Mouse (Mus musculus) hindbrain, embryonic 10.5 days (tissue): Measurements from ENCODE around the gene Bpifb1. TPM values are rescaled to one million over a fixed set of nuclear protein-coding genes. Genes with fewer than 3 reads are reported as not detected.
A peak's percentile ranks its signal among the peaks of the same experiment; 100 is the strongest.
"Not testable (repeated sequence)": the region's sequence is repeated elsewhere in the genome, so short reads cannot be mapped to it uniquely, and the experiment has no call there.

Experiments
- DNase-seq: peaks from one replicate; pipeline ENCODE4 v3.0.0-alpha.2; 2017; ENCODE audit warnings: low spot score
- H3K27ac ChIP-seq: fragments of 300-500 bp; sonication (generic); 2 replicates; pipeline ENCODE4 v1.5.1; 2016; ENCODE audit warnings: mild to moderate bottlenecking, moderate library complexity
- H3K27me3 ChIP-seq: fragments of 300-500 bp; sonication (generic); 2 replicates; pipeline ENCODE4 v1.6.1; 2016; ENCODE audit warnings: mild to moderate bottlenecking; ENCODE audit not compliant: poor library complexity, insufficient read depth, severe bottlenecking
- H3K36me3 ChIP-seq: fragments of 300-500 bp; sonication (generic); 2 replicates; pipeline ENCODE4 v1.6.1; 2016; ENCODE audit warnings: mild to moderate bottlenecking, moderate library complexity
- H3K4me1 ChIP-seq: fragments of 300-500 bp; sonication (generic); replicated peaks from 2 replicates; pipeline ENCODE4 v1.6.1; 2016; ENCODE audit warnings: mild to moderate bottlenecking
- H3K4me3 ChIP-seq: fragments of 300-500 bp; sonication (generic); 2 replicates; pipeline ENCODE4 v1.5.1; 2016; ENCODE audit warnings: mild to moderate bottlenecking, moderate library complexity
- H3K9me3 ChIP-seq: fragments of 300-500 bp; sonication (generic); 2 replicates; pipeline ENCODE4 v1.6.1; 2016; ENCODE audit warnings: mild to moderate bottlenecking, moderate library complexity
- WGBS: fragments of 180-500 bp; shearing (Covaris S2); methylation state at CpG from one replicate; pipeline ENCODE4 v1.1.7; 2016; 5-methylcytosine and 5-hydroxymethylcytosine counted together
- polyA plus RNA-seq: library from polyadenylated mRNA; unstranded; fragments of >200 nt; fragmentation: Nextera tagmentation; extraction: Ambion mirVana; gene quantifications from 2 replicates; pipeline ENCODE4 v1.2.1, GENCODE M21; 2016

The Bpifb1 gene
- polyA plus RNA-seq: not detected in 2 replicates

GRCm38 (mm10) chr2:154190546-154191258 lies at the start of gene Bpifb1:
TSS of gene Bpifb1 (plus strand) at chr2:154190818.
- H3K4me1 ChIP-seq: no peaks in the 10 kb centered on the region
- H3K27me3 ChIP-seq: no peaks in the 10 kb centered on the region
- no peak within 1 kb of the TSS for H3K27ac ChIP-seq
- no peak within 1 kb of the TSS for H3K4me3 ChIP-seq
- WGBS: 89% methylated on average over 11 of the region's 11 CpGs
- H3K9me3 ChIP-seq: no peaks in the 10 kb centered on the region
- H3K36me3 ChIP-seq: no peaks in the 10 kb centered on the region
- DNase-seq: no peak

GRCm38 (mm10) chr2:154142580-154142979 lies 48.0 kb upstream of the Bpifb1 start, which contains the start of gene Bpifa1:
TSS of gene Bpifa1 (plus strand) at chr2:154142880.
- Histone ChIP-seq H3K27me3 (no peaks in the 10 kb centered on the region), H3K4me1 (no peaks in the 10 kb centered on the region), H3K36me3 (no peaks in the 10 kb centered on the region), H3K4me3 (no peak within 1 kb of the TSS), H3K27ac (no peak within 1 kb of the TSS), H3K9me3 (no peaks in the 10 kb centered on the region)
- WGBS: 80% methylated on average over 4 of the region's 4 CpGs
- no peak for DNase-seq

- Histone ChIP-seq H3K4me1 (no peaks in the 10 kb centered on the region), H3K27me3 (no peaks in the 10 kb centered on the region), H3K27ac (no peak overlapping the region), H3K4me3 (no peak overlapping the region), H3K9me3 (no peaks in the 10 kb centered on the region), H3K36me3 (no peaks in the 10 kb centered on the region)
- WGBS: 85% methylated on average over 3 of the region's 3 CpGs
- DNase-seq: no peak
Measured at GRCm38 (mm10) chr2:154143735-154144134, 46.9 kb upstream of the Bpifb1 start.

DNA sequence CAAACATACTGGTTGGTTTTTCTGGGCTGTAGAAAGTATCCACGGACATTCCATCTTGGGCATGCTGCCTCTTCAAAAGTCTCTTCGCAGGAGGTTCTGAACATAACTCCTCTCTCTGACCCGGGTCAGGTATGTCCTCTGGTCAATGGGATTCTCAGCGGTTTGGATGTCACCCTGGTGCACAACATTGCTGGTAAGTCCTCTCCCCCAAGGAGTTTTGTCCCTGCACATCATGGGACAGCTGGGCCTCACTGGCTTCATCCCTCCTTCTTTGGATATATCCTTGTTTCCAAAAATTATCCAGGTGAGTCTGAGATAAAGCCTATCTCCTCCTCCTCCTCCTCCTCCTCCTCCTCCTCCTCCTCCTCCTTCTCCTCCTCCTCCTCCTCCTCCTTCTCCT lies 43.1 kb upstream of the Bpifb1 start:
- H3K9me3 ChIP-seq: no peaks in the 10 kb centered on the region
- H3K4me1 ChIP-seq: no peaks in the 10 kb centered on the region
- no peak for DNase-seq
- no peak overlapping the region for H3K4me3 ChIP-seq
- no peaks in the 10 kb centered on the region for H3K27me3 ChIP-seq
- H3K27ac ChIP-seq: no peak overlapping the region
- WGBS: 78% methylated on average over 4 of the region's 4 CpGs
- no peaks in the 10 kb centered on the region for H3K36me3 ChIP-seq

GRCm38 (mm10) chr2:154158433-154158832 lies 32.2 kb upstream of the Bpifb1 start:
- H3K4me3 ChIP-seq: no peak overlapping the region
- WGBS: 46% methylated on average over 3 of the region's 3 CpGs
- H3K27me3 ChIP-seq: no peaks in the 10 kb centered on the region
- H3K4me1 ChIP-seq: no peaks in the 10 kb centered on the region
- peaks cover 7% of the 10 kb centered on the region; the same call in 1 of the 2 replicates for H3K9me3 ChIP-seq
- no peak overlapping the region for H3K27ac ChIP-seq
- DNase-seq: peak; percentile 41
- no peaks in the 10 kb centered on the region for H3K36me3 ChIP-seq

- WGBS: 84% methylated on average over 8 of the region's 8 CpGs
- no peak within 1 kb of the TSS for H3K27ac ChIP-seq
- H3K9me3 ChIP-seq: peaks cover 7% of the 10 kb centered on the region; the same call in 1 of the 2 replicates
Measured at GRCm38 (mm10) chr2:154162307-154162706, 28.3 kb upstream of the Bpifb1 start, which contains the start of gene Bpifa5. TSS of gene Bpifa5 (plus strand) at chr2:154162607.

DNA sequence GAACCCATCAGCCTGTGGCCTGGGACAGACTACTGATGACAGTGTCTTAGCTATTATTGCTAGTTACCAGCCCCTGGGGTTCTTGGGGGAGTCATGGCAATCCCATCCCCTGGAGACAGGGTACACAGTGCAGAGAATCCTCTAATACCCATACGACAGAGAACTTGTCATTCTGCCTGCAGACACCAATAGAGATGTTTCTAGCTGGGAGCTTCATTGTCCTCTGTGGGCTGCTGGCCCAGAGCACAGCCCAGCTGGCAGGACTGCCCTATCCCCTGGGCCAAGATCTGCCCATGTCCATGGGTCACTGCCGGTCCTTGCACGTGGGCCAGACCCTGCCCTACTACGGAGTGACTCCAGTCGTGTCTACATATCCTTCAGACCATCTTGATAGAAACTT lies 27.3 kb upstream of the Bpifb1 start:
- peaks cover 7% of the 10 kb centered on the region; the same call in 1 of the 2 replicates for H3K9me3 ChIP-seq
- DNase-seq: no peak
- H3K27ac ChIP-seq: no peak overlapping the region
- no peak overlapping the region for H3K4me3 ChIP-seq
- no peaks in the 10 kb centered on the region for H3K36me3 ChIP-seq
- no peaks in the 10 kb centered on the region for H3K4me1 ChIP-seq
- 85% methylated on average over 5 of the region's 5 CpGs for WGBS
- H3K27me3 ChIP-seq: no peaks in the 10 kb centered on the region

More at GRCm38 (mm10) chr2:154162307-154162706, 28.3 kb upstream of the Bpifb1 start, which contains the start of gene Bpifa5:
- Histone ChIP-seq H3K4me1 (no peaks in the 10 kb centered on the region), H3K27me3 (no peaks in the 10 kb centered on the region), H3K36me3 (no peaks in the 10 kb centered on the region), H3K4me3 (no peak within 1 kb of the TSS)
- no peak for DNase-seq

- WGBS: 68% methylated on average over 3 of the region's 3 CpGs
- no peaks in the 10 kb centered on the region for H3K4me1 ChIP-seq
- no peak overlapping the region for H3K27ac ChIP-seq
- H3K4me3 ChIP-seq: no peak overlapping the region
- H3K27me3 ChIP-seq: no peaks in the 10 kb centered on the region
- H3K9me3 ChIP-seq: no peaks in the 10 kb centered on the region
- no peak for DNase-seq
- H3K36me3 ChIP-seq: no peaks in the 10 kb centered on the region
Measured at GRCm38 (mm10) chr2:154169172-154169571, 21.4 kb upstream of the Bpifb1 start.

- Histone ChIP-seq H3K27ac (no peak overlapping the region), H3K27me3 (no peaks in the 10 kb centered on the region), H3K4me1 (no peaks in the 10 kb centered on the region), H3K4me3 (no peak overlapping the region), H3K36me3 (no peaks in the 10 kb centered on the region), H3K9me3 (no peaks in the 10 kb centered on the region)
- DNase-seq: no peak
- WGBS: 75% methylated on average over 6 of the region's 6 CpGs
Measured at GRCm38 (mm10) chr2:154171621-154172020, 19.0 kb upstream of the Bpifb1 start.

GRCm38 (mm10) chr2:154173313-154173712 lies 17.3 kb upstream of the Bpifb1 start:
- DNase-seq: peak; percentile 32
- no peak overlapping the region for H3K27ac ChIP-seq
- no peaks in the 10 kb centered on the region for H3K4me1 ChIP-seq
- H3K4me3 ChIP-seq: no peak overlapping the region
- H3K27me3 ChIP-seq: no peaks in the 10 kb centered on the region
- H3K36me3 ChIP-seq: no peaks in the 10 kb centered on the region
- H3K9me3 ChIP-seq: no peaks in the 10 kb centered on the region
- WGBS: 41% methylated on average over 1 of the region's 1 CpGs

DNA sequence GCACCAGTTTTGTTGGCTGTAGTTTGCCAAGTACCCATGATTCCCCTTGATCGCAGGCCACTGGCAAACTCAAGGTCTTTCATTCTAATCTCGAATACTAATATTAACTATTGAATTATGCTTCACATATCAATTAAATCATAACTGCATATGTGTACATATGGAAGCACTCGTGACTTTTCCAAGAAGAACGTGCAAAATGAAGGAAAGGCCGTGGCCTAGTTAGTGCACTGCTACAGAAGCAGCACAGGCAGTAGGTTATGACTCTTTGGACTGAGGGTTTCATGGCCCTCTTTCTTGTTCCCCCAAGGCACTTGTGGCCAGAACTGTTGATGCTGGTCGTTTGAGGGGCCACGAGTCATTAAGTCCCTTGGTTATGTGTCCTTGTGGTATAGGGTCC lies 8.7 kb upstream of the Bpifb1 start:
- not testable (repeated sequence) for H3K9me3 ChIP-seq, H3K4me3 ChIP-seq, H3K27ac ChIP-seq, DNase-seq, H3K36me3 ChIP-seq, H3K27me3 ChIP-seq, H3K4me1 ChIP-seq
- WGBS: 88% methylated on average over 7 of the region's 7 CpGs

- not testable (repeated sequence) for H3K36me3 ChIP-seq, H3K4me3 ChIP-seq, DNase-seq, H3K9me3 ChIP-seq, H3K27ac ChIP-seq, H3K27me3 ChIP-seq, H3K4me1 ChIP-seq
- 81% methylated on average over 4 of the region's 4 CpGs for WGBS
Measured at GRCm38 (mm10) chr2:154183061-154183460, 7.6 kb upstream of the Bpifb1 start.

DNA sequence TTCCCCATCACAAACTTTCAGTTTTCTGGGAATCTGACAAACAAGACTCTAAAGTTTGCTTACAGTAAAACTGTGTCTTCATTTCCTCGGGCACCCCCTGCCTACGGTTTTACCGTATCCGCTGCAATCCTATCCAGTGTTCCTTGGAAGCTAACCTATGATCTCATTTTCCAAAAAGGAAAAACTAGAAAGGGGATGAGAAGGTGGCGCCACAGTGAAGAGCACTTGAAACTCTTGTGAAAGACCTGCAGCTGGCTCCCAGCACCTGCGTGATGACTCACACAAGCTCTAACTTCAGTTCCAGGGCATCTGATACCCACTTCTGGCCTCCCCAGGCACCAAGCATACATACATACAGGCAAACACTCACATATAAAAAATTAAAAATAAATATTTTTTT lies 5.3 kb upstream of the Bpifb1 start:
- no peaks in the 10 kb centered on the region for H3K4me1 ChIP-seq
- H3K4me3 ChIP-seq: no peak overlapping the region
- no peaks in the 10 kb centered on the region for H3K27me3 ChIP-seq
- no peak for DNase-seq
- WGBS: 89% methylated on average over 6 of the region's 6 CpGs
- H3K9me3 ChIP-seq: no peaks in the 10 kb centered on the region
- H3K27ac ChIP-seq: no peak overlapping the region
- no peaks in the 10 kb centered on the region for H3K36me3 ChIP-seq
